Mouse (Mus musculus): ENCODE measurements around the gene Ddost. TPM values are rescaled to one million over a fixed set of nuclear protein-coding genes. Genes with fewer than 3 reads are reported as not detected.

Gene Ddost
- total and polyA plus RNA-seq, 2 experiments from 2014 or later: 184 to 212 TPM

DNA sequence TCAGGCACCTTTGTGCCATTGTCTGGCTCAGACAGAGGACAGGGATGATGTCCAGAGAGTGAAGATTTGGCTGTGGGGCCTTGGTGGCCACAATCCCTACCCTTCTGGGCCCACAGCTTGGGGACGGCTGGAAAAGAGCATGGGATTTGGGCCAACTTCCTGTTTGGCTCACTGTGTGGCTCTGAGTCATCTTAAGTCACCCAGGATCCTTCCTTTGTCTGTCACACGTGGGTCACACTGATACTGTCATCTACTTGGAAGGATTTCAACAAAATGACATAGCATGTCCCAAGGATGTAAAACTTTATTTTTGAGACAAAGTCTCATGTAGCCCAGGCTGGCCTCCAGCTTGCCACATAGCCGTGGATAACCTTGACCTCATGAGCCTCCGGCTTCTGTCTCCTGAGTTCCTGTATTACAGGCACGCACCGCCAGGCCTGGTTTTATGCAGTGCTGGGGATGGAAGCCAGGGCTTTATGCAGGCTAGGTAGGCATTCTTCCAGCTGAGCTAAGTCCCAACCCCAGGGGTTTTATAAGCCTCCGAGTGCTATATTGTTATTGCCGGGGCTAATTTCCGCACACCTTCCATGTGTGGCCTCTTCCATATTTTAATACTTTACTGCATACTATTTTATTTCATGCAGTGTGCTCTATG lies 40.5 kb downstream of the Ddost start:
- H3K9ac ChIP-seq: no peak overlapping the region
- H3K4me1 ChIP-seq (ENCODE audit: insufficient read depth): no peaks in the 10 kb centered on the region
- DNase-seq (no peak), ATAC-seq (no peak)
- H3K36me3 ChIP-seq (ENCODE audit: insufficient read depth): no peaks in the 10 kb centered on the region
- 55% methylated on average over 9 of the region's 9 CpGs for WGBS
- no peak for TF ChIP-seq CTCF (IDR thresholded peaks at IDR 0.05; ENCODE audit: low read depth)
- no peak overlapping the region for H3K4me3 ChIP-seq (ENCODE audit: low read depth, low read length)
- no peaks in the 10 kb centered on the region for H3K27me3 ChIP-seq (ENCODE audit: insufficient read depth, low read length)
- no peaks in the 10 kb centered on the region for H3K9me3 ChIP-seq (ENCODE audit: low read length)
- H3K27ac ChIP-seq (ENCODE audit: low read depth, low read length): no peak overlapping the region
- no peak overlapping the region for H3K4me2 ChIP-seq (ENCODE audit: low read depth)

DNA sequence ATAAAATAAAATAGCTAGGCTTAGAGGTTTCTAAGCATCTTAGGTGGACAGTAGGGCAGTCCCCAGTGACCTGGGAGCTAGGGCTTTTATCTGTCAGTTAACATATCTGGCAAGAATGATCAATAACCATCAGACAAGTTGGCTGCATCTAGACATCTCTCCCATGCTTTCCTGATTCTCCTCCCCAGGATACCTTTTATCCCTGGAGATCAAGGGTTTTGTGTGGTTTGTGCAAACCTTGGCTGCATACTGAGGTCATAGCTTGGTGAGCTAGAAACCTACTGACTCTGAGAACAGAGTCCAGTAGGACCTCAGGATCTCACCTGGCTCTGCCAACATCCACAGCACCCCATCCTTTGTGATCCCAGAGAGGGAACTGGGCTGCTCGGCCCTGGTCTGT lies 42.8 kb downstream of the Ddost start:
- no peak overlapping the region for H3K9ac ChIP-seq
- DNase-seq (no peak), ATAC-seq (no peak)
- no peak overlapping the region for H3K27ac ChIP-seq (ENCODE audit: low read depth, low read length)
- H3K36me3 ChIP-seq (ENCODE audit: insufficient read depth): no peaks in the 10 kb centered on the region
- H3K4me2 ChIP-seq (ENCODE audit: low read depth): no peak overlapping the region
- no peaks in the 10 kb centered on the region for H3K27me3 ChIP-seq (ENCODE audit: insufficient read depth, low read length)
- WGBS: 35% methylated on average over 1 of the region's 1 CpGs
- no peak overlapping the region for H3K4me3 ChIP-seq (ENCODE audit: low read depth, low read length)
- no peak for TF ChIP-seq CTCF (IDR thresholded peaks at IDR 0.05; ENCODE audit: low read depth)
- H3K4me1 ChIP-seq (ENCODE audit: insufficient read depth): no peaks in the 10 kb centered on the region
- 0 out of 2 replicates have a peak, but pooled peaks cover 6% of the 10 kb centered on the region for H3K9me3 ChIP-seq (ENCODE audit: low read length)

DNA sequence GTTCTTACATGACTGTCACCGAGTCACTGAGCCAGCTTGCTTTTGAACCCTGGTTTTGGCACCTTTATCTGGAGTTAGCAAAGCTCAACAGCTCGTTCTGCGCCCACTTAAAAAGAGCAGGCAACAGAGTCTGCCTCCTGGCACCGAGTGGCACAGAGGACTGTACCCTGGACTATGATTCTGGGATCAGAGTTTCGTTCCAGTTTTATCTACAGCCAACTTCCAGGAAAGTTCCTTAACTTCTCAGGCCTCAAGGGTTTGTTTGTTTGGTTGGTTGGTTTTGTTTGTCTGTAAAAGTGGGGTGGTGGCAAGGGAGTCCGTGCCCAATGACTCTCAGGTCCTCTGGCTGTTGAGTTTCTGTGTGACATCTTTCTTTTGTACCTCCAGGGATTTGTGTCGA lies 44.2 kb downstream of the Ddost start:
- no peaks in the 10 kb centered on the region for H3K4me1 ChIP-seq (ENCODE audit: insufficient read depth)
- 65% methylated on average over 7 of the region's 7 CpGs for WGBS
- ATAC-seq: no peak
- no peak overlapping the region for H3K9ac ChIP-seq
- no peak overlapping the region for H3K4me2 ChIP-seq (ENCODE audit: low read depth)
- no peak overlapping the region for H3K4me3 ChIP-seq (ENCODE audit: low read depth, low read length)
- TF ChIP-seq CTCF (IDR thresholded peaks at IDR 0.05; ENCODE audit: low read depth): no peak
- H3K27me3 ChIP-seq (ENCODE audit: insufficient read depth, low read length): no peaks in the 10 kb centered on the region
- no peaks in the 10 kb centered on the region for H3K36me3 ChIP-seq (ENCODE audit: insufficient read depth)
- 0 out of 2 replicates have a peak, but pooled peaks cover 6% of the 10 kb centered on the region for H3K9me3 ChIP-seq (ENCODE audit: low read length)
- no peak overlapping the region for H3K27ac ChIP-seq (ENCODE audit: low read depth, low read length)
- no peak for DNase-seq

DNA sequence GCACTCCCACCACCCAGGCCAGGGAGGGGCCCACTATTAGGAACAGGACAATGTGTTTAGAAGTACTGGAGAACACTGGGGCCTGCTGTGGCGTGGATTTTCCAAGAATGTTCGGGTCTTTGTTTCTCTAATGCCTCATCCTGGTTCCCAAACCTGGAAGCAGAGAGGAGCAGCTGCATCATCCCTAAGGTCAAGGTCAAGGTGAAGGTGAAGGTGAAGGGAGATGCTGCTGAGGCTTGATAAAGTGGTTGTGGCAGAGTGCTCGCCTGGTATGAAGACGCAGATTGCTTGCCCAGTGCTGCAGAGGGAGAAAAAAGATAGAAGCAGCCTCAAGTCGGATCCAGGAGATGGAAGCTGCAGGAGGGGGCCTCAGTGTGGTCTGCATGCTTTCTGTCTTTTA lies 47.3 kb downstream of the Ddost start:
- ATAC-seq: no peak
- Histone ChIP-seq H3K36me3 (ENCODE audit: insufficient read depth) (no peaks in the 10 kb centered on the region), H3K4me3 (ENCODE audit: low read depth, low read length) (no peak overlapping the region), H3K27ac (ENCODE audit: low read depth, low read length) (no peak overlapping the region), H3K4me1 (ENCODE audit: insufficient read depth) (no peaks in the 10 kb centered on the region), H3K9ac (no peak overlapping the region), H3K27me3 (ENCODE audit: insufficient read depth, low read length) (no peaks in the 10 kb centered on the region), H3K9me3 (ENCODE audit: low read length) (0 out of 2 replicates have a peak, but pooled peaks cover 6% of the 10 kb centered on the region), H3K4me2 (ENCODE audit: low read depth) (no peak overlapping the region)
- no peak for TF ChIP-seq CTCF (IDR thresholded peaks at IDR 0.05; ENCODE audit: low read depth)
- WGBS: 86% methylated on average over 5 of the region's 5 CpGs
- no peak for DNase-seq

DNA sequence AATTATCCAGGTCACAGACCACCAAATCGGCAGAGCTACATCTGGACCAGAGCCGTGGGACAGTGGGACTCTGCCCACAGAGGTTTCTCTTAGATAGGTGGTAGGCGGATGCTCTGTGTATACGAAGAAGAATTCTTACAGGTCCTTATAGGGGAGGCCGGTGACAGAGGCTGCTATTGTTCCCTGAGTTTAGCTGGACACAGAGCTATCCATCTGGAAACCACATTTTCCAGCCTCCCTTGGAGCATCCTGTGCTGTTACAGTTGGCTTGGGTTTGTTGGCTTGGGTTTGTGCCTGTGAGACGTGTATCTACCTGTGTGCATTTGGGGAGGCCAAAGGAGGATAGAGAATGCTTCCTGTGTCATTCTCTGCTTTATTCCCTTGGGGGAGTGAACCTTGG lies 48.2 kb downstream of the Ddost start:
- Histone ChIP-seq H3K27ac (ENCODE audit: low read depth, low read length) (no peak overlapping the region), H3K4me2 (ENCODE audit: low read depth) (no peak overlapping the region), H3K4me1 (ENCODE audit: insufficient read depth) (no peaks in the 10 kb centered on the region), H3K9ac (no peak overlapping the region), H3K27me3 (ENCODE audit: insufficient read depth, low read length) (no peaks in the 10 kb centered on the region), H3K36me3 (ENCODE audit: insufficient read depth) (no peaks in the 10 kb centered on the region), H3K9me3 (ENCODE audit: low read length) (0 out of 2 replicates have a peak, but pooled peaks cover 6% of the 10 kb centered on the region), H3K4me3 (ENCODE audit: low read depth, low read length) (no peak overlapping the region)
- TF ChIP-seq CTCF (IDR thresholded peaks at IDR 0.05; ENCODE audit: low read depth): no peak
- DNase-seq (no peak), ATAC-seq (no peak)
- WGBS: 85% methylated on average over 6 of the region's 6 CpGs

DNA sequence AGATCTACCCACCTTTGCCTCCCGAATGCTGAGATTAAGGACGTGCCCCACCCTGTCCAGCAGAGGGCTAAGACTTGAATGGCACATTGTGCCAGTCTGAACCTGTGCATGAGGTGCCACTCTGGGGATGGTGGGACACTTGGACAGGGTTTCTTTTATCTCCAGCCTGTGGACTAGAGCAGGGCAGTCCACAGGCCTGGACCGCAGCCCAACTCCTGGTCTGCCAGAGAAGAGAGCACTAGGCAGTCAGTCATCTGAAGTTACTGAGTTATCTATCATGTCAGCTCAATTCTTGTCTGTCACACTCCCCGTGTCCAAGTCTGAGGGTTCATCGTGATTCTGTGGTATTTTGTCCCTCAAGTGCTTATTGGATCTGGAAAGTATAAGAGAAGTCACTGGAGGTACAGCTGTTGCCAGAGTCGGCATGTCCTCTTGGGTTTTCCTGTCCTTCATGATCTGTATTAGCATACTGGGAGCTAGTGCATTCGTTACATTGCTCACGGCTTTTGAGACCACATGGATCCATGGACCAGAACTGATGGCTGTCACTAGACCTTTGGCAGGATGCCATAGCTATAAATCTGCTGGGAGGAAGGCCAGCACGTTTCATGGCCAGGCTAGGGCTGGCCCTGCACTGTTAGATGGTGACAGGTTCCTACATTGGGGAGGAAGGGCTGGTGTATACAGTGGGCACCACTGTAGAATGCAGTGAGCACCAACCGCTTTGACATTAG lies 49.1 kb downstream of the Ddost start:
- 0 out of 2 replicates have a peak, but pooled peaks cover 6% of the 10 kb centered on the region for H3K9me3 ChIP-seq (ENCODE audit: low read length)
- ATAC-seq (no peak), DNase-seq (no peak)
- H3K27ac ChIP-seq (ENCODE audit: low read depth, low read length): no peak overlapping the region
- no peaks in the 10 kb centered on the region for H3K27me3 ChIP-seq (ENCODE audit: insufficient read depth, low read length)
- TF ChIP-seq CTCF (IDR thresholded peaks at IDR 0.05; ENCODE audit: low read depth): no peak
- H3K9ac ChIP-seq: no peak overlapping the region
- H3K4me1 ChIP-seq (ENCODE audit: insufficient read depth): no peaks in the 10 kb centered on the region
- H3K36me3 ChIP-seq (ENCODE audit: insufficient read depth): no peaks in the 10 kb centered on the region
- no peak overlapping the region for H3K4me2 ChIP-seq (ENCODE audit: low read depth)
- WGBS: 72% methylated on average over 10 of the region's 10 CpGs
- no peak overlapping the region for H3K4me3 ChIP-seq (ENCODE audit: low read depth, low read length)

DNA sequence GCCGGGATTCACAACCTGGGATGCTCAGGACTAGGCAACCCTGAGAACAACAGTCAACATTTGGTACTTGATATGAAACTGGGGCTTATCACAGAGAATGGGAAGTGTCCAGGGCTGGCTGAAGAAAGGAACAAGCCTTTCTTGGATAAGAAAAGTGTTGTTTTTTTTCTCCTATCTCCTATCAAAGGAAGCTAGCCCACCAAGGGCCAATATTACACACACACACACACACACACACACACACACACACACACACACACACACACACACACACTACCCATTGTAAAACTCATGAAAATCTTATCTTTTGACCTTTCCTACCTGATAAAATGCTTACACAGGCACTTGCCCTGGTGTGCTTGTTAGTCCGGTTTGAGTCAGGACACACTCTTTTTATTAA lies 51.0 kb downstream of the Ddost start:
- Histone ChIP-seq H3K4me1 (ENCODE audit: insufficient read depth) (no peaks in the 10 kb centered on the region), H3K4me3 (ENCODE audit: low read depth, low read length) (no peak overlapping the region), H3K27ac (ENCODE audit: low read depth, low read length) (no peak overlapping the region), H3K9me3 (ENCODE audit: low read length) (0 out of 2 replicates have a peak, but pooled peaks cover 6% of the 10 kb centered on the region), H3K36me3 (ENCODE audit: insufficient read depth) (no peaks in the 10 kb centered on the region), H3K4me2 (ENCODE audit: low read depth) (no peak overlapping the region), H3K27me3 (ENCODE audit: insufficient read depth, low read length) (no peaks in the 10 kb centered on the region), H3K9ac (no peak overlapping the region)
- TF ChIP-seq CTCF (IDR thresholded peaks at IDR 0.05; ENCODE audit: low read depth): no peak
- no peak for ATAC-seq
- no peak for DNase-seq
- WGBS: 93% methylated on average over 2 of the region's 2 CpGs

Measured in forebrain, postnatal 0 days (tissue).